Mouse (Mus musculus) intestine, embryonic 16.5 days (tissue): Measurements from ENCODE around the gene Map3k15. TPM values are rescaled to one million over a fixed set of nuclear protein-coding genes. Genes with fewer than 3 reads are reported as not detected.
A peak's percentile ranks its signal among the peaks of the same experiment; 100 is the strongest.

Source experiments
- ATAC-seq: fragments of 200-750 bp; cut with Nextera tagmentation; 2 replicates; pipeline ENCODE4 v1.8.0; 2017; ENCODE audit warnings: moderate TSS enrichment, moderate library complexity
- H3K27ac ChIP-seq: fragments of 300-500 bp; sonication (generic); 2 replicates; pipeline ENCODE4 v1.5.1; 2014; ENCODE audit warnings: mild to moderate bottlenecking, low read length
- H3K27me3 ChIP-seq: fragments of 300-500 bp; sonication (generic); replicated peaks from 2 replicates; pipeline ENCODE4 v1.6.1; 2014; ENCODE audit warnings: low read length, control low read depth, mixed read lengths; ENCODE audit not compliant: control insufficient read depth, insufficient read depth
- H3K36me3 ChIP-seq: fragments of 300-500 bp; sonication (generic); 2 replicates; pipeline ENCODE4 v1.6.1; 2014; ENCODE audit warnings: low read length, control low read depth; ENCODE audit not compliant: control insufficient read depth, insufficient read depth
- H3K4me1 ChIP-seq: fragments of 300-500 bp; sonication (generic); 2 replicates; pipeline ENCODE4 v1.6.1; 2014; ENCODE audit warnings: low read length, control low read depth, mixed read lengths; ENCODE audit not compliant: control insufficient read depth, insufficient read depth
- H3K4me2 ChIP-seq: fragments of 300-500 bp; sonication (generic); 2 replicates; pipeline ENCODE4 v1.6.1; 2014; ENCODE audit warnings: low read depth, low read length, control low read depth
- H3K4me3 ChIP-seq: fragments of 300-500 bp; sonication (generic); 2 replicates; pipeline ENCODE4 v1.5.1; 2014; ENCODE audit warnings: mild to moderate bottlenecking, low read length
- H3K9ac ChIP-seq: fragments of 300-500 bp; sonication (generic); 2 replicates; pipeline ENCODE4 v1.6.1; 2014; ENCODE audit warnings: low read depth, low read length
- H3K9me3 ChIP-seq: fragments of 300-500 bp; sonication (generic); 2 replicates; pipeline ENCODE4 v1.6.1; 2016; ENCODE audit warnings: low read length, control low read depth; ENCODE audit not compliant: control insufficient read depth
- WGBS: fragments of 180-500 bp; shearing (Covaris S2); extraction: QIAGEN DNeasy Blood & Tissue Kit; methylation state at CpG from one replicate; pipeline ENCODE4 v1.1.7; 2014; 5-methylcytosine and 5-hydroxymethylcytosine counted together
- polyA plus RNA-seq: library from polyadenylated mRNA; unstranded; fragments of >200 nt; fragmentation: Nextera tagmentation; extraction: Ambion mirVana; gene quantifications from 2 replicates; pipeline ENCODE4 v1.2.1, GENCODE M21; 2015

The Map3k15 gene
- polyA plus RNA-seq = 0.24 and 0.33 TPM in 2 replicates

DNA sequence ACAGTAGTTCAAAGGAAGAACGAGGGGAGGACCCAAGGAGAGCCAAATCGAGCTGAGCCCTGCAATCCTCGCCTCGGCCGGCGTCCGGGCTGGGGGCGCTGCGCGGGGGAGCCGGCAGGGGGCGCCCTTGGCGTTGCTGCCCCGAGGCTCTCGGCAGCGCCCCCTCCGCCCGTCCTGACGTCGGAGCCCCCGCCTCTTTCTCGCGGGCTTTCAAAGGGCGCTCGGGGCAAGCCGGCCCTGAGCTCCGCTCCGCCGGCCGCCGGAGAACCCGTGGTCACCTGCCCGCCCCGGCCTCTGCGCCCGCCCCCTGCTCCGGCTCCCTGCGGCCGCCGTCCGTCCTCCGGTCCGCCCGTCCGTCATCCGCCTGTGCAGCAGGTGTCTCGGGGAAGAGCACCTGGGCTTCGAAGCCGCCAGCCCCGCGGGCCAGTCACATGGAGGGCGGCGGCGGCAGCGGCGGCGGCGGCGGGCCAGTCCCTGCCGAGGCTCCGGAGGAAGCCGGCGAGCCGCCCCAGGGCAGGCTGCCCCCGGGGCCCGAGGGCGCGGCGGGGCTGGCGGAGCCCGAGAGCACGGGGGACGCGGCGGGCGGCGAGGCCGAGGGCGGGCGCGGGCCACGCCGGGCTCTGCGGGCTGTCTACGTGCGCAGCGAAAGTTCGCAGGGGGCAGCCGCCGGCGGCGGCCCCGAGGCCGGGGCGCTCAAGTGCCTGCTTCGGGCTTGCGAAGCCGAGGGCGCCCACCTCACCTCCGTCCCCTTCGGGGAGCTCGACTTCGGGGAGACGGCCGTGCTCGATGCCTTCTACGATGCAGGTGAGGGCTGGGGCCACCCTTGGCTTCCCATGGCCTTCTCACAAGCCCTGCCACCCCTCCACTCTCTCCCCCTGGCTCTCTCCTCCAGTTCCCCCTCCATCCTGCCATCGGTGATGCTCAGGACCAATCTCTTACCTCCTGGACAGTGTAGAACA, at the start of gene Map3k15:
Map3k15 (plus strand) TSS at position 432 of the 959 bp plus-strand sequence.
- peak within 1 kb of the TSS; percentile 62 for H3K9ac ChIP-seq
- 18% methylated on average over 58 of the region's 108 CpGs for WGBS
- H3K27ac ChIP-seq = no peak within 1 kb of the TSS
- no peaks in the 10 kb centered on the region for H3K4me1 ChIP-seq
- 0 out of 2 replicates have a peak, but pooled peaks cover 7% of the 10 kb centered on the region for H3K27me3 ChIP-seq
- H3K4me3 ChIP-seq = peak within 1 kb of the TSS; percentile 53
- no peaks in the 10 kb centered on the region for H3K9me3 ChIP-seq
- H3K4me2 ChIP-seq = peak within 1 kb of the TSS; percentile 81
- no peaks in the 10 kb centered on the region for H3K36me3 ChIP-seq
- ATAC-seq = peak; percentile 91

DNA sequence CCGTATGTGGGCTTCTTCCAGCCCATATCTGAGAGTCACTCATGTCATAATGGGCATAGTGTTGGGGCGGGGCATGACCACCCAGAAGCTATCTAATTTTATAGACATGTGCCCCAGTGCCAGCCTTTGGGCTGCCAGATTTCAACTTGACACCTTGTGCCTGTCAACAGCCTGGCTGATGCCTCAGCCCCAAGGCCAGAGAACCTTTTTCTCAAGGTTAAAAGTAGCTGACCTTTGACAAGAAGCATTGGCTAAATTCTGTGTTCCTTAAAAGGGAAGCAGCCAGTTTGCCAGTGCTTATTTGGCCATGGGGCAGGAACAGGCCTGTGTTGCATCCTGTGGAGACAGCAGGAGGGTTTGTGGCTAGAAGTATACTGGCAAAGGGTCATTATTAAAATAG, 45.7 kb upstream of the Map3k15 start:
- no peaks in the 10 kb centered on the region for H3K27me3 ChIP-seq
- no peak overlapping the region for H3K4me2 ChIP-seq
- H3K36me3 ChIP-seq = no peaks in the 10 kb centered on the region
- H3K9me3 ChIP-seq = no peaks in the 10 kb centered on the region
- 78% methylated on average over 2 of the region's 2 CpGs for WGBS
- no peak overlapping the region for H3K4me3 ChIP-seq
- no peaks in the 10 kb centered on the region for H3K4me1 ChIP-seq
- H3K9ac ChIP-seq = no peak overlapping the region
- H3K27ac ChIP-seq = no peak overlapping the region
- no peak for ATAC-seq

DNA sequence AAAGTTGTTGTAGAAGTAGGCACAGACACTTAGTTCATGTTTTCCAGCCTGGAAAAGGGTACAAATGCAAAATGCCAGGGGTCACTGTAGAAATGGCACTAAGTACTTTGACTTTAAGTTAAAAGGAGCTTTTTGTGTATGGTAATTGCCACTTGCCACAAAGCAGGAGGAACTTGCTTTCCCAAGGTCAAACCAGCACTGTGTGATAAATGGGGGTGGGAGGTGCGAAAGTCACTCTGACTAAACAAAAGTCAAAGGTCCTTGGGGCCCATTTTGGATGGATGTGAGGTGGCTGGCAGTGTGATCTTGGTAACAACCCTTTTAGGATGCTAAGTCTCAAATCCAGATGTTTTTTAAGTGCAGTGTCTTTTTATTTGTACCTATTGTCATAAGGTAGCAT, 44.6 kb upstream of the Map3k15 start:
- Histone ChIP-seq H3K4me1 (no peaks in the 10 kb centered on the region), H3K9ac (no peak overlapping the region), H3K4me2 (no peak overlapping the region), H3K27me3 (no peaks in the 10 kb centered on the region), H3K9me3 (no peaks in the 10 kb centered on the region), H3K36me3 (no peaks in the 10 kb centered on the region), H3K27ac (no peak overlapping the region), H3K4me3 (no peak overlapping the region)
- 75% methylated on average over 1 of the region's 1 CpGs for WGBS
- no peak for ATAC-seq

DNA sequence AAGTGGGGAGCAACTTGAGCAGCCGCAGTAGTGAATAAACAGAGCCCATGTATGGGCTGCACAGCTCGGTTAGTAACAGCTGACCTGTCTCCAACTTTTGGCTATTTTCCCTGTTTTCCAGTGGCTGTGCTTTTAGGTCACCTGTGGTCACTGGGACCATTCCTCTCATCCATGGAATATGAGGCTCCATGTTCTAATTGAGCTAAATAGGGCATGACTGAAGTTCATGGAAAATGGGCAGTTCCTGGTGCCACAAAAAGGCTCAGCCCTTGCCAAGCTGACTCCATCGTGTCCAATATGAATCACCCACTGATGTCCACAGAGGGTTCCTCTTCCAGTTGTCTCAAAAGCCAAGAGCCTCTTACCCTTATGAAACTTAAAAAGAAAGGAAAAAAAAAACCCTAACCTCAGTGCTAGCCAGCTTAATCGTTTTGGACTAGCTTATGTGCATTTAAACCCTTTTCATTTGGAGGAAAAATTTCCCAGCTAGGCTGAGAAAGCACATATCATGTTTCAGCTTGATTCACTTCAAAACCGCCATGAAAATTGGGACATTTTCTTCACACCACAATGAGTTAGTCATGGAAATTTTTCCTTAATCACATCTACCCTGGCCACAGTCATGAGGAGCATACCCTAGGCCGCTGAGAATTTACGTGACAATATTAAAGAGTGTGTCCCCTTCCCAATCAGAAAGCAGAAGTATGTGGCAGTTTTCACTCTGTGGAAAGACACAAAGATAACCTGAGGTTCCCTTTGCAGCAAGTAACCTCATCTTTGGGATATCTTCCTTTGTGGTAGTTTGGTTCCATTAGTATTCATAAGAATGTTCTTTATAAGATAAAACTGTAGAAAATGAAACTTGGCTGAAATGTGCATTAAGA, 34.4 kb upstream of the Map3k15 start:
- ATAC-seq = no peak
- no peaks in the 10 kb centered on the region for H3K36me3 ChIP-seq
- H3K4me1 ChIP-seq = no peaks in the 10 kb centered on the region
- no peak overlapping the region for H3K4me3 ChIP-seq
- no peaks in the 10 kb centered on the region for H3K9me3 ChIP-seq
- 82% methylated on average over 7 of the region's 7 CpGs for WGBS
- no peak overlapping the region for H3K27ac ChIP-seq
- peaks cover 8% of the 10 kb centered on the region; the same call in 1 of the 2 replicates for H3K27me3 ChIP-seq
- no peak overlapping the region for H3K4me2 ChIP-seq
- H3K9ac ChIP-seq = no peak overlapping the region

DNA sequence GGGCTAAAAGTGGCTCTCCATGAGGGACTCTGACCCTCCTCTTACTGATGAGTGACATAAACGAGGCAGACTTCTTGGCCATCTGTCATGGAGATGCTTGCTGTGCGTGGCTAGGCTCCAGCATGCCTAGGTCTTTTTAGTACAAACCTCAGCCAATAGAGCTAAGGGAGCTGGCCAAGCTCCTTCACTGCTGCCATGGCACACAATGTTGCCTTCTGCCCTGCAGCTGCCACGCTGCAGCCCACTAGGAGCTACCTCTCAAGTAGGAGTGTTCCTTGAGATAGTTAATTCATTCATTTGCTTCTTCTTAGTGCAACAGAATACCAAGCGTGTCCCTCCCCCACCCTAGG, 33.8 kb upstream of the Map3k15 start:
- Histone ChIP-seq H3K27me3 (peaks cover 8% of the 10 kb centered on the region; the same call in 1 of the 2 replicates), H3K27ac (no peak overlapping the region), H3K9ac (no peak overlapping the region), H3K4me1 (no peaks in the 10 kb centered on the region), H3K4me3 (no peak overlapping the region), H3K36me3 (no peaks in the 10 kb centered on the region), H3K9me3 (no peaks in the 10 kb centered on the region), H3K4me2 (no peak overlapping the region)
- ATAC-seq = no peak
- WGBS = 70% methylated on average over 4 of the region's 4 CpGs

DNA sequence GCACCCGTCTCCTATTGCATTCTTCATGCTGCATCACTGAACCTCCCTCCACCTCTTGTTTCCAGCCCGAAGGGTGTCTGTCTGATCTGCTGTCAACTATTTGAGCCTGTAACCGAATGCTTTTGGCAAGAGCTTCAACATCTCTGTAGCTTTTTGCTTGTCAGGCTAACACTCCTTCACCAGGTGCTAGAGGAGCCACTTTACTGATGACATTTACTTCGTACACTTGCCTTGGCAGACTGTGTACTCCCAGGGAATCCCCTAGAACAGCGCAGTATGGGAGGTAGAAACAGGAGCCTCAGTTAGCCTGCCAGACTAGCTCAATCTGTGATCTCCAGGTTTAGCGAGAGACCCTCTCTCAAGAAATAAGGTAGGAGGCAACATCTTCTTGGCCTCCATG, 32.8 kb upstream of the Map3k15 start:
- Histone ChIP-seq H3K27ac (no peak overlapping the region), H3K4me3 (no peak overlapping the region), H3K27me3 (peaks cover 8% of the 10 kb centered on the region; the same call in 1 of the 2 replicates), H3K36me3 (no peaks in the 10 kb centered on the region), H3K4me1 (no peaks in the 10 kb centered on the region), H3K9me3 (no peaks in the 10 kb centered on the region), H3K9ac (no peak overlapping the region), H3K4me2 (no peak overlapping the region)
- no peak for ATAC-seq
- 84% methylated on average over 6 of the region's 6 CpGs for WGBS

DNA sequence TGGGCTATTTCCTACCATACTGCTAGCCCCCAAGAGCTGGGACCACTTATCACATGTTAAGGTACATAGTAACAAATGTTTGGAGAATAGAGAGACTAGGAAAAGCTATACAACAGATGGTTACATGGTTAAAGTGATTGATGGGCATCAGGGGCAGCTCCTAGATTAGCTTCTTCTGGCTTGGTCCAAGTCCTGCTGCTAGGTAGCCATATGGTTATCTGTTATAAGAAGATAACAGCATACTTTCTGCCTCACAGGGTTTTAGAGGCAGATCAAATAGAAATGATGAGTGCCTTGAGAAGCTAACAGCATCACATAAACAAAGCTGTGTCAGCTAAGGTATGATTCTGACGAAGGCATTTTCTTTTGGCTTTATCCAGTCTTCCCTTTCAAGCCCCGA, 26.8 kb upstream of the Map3k15 start:
- Histone ChIP-seq H3K9ac (no peak overlapping the region), H3K27ac (no peak overlapping the region), H3K36me3 (no peaks in the 10 kb centered on the region), H3K27me3 (no peaks in the 10 kb centered on the region), H3K9me3 (no peaks in the 10 kb centered on the region), H3K4me1 (no peaks in the 10 kb centered on the region), H3K4me2 (no peak overlapping the region), H3K4me3 (no peak overlapping the region)
- 86% methylated on average over 2 of the region's 2 CpGs for WGBS
- ATAC-seq = no peak

DNA sequence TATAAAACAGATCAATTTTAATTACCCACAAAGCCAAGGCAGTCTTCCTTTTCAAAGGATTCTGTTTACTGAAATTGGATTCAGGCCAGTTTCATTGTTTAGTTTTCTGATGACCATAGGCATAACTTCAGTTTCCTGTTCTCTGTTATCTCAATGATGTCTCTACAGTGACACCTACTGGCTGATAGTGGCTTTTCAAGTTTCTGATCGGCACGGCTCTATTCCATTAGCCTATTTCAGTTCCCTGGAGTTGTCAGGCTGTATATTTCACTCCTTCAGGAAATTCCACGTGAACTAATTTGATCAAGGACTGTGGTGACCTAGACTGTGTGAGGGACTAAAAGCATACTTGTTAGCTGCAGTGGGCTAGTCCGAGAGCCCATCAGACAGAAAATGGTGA, 25.0 kb upstream of the Map3k15 start:
- Histone ChIP-seq H3K4me2 (no peak overlapping the region), H3K9ac (no peak overlapping the region), H3K4me3 (no peak overlapping the region), H3K27ac (no peak overlapping the region), H3K36me3 (no peaks in the 10 kb centered on the region), H3K4me1 (no peaks in the 10 kb centered on the region), H3K9me3 (no peaks in the 10 kb centered on the region), H3K27me3 (no peaks in the 10 kb centered on the region)
- ATAC-seq = peak; percentile 62; the same call in 1 of the 2 replicates
- WGBS = 27% methylated on average over 4 of the region's 4 CpGs

DNA sequence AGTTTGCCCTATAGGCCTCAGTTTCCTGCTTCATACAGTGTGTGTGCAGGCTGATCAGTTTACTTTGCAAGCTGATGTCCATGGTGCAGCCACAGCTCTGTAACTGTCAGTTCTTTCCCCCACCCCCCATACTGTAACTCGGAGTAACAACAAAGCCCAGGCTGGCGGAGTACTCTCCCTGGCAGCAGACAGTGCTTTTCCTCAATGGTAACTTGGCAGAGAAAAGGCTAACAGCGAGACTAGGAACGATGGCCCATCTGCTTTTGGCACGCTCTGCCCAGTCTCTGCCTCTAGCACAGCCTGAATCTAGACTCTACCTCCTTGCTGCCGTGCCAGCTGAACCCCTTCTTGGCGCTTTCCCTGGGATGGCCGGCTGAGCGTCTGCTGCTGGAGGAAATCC, 24.3 kb upstream of the Map3k15 start:
- no peaks in the 10 kb centered on the region for H3K27me3 ChIP-seq
- no peaks in the 10 kb centered on the region for H3K9me3 ChIP-seq
- no peaks in the 10 kb centered on the region for H3K4me1 ChIP-seq
- no peak overlapping the region for H3K27ac ChIP-seq
- no peak overlapping the region for H3K4me2 ChIP-seq
- no peaks in the 10 kb centered on the region for H3K36me3 ChIP-seq
- no peak for ATAC-seq
- H3K4me3 ChIP-seq = no peak overlapping the region
- no peak overlapping the region for H3K9ac ChIP-seq
- 92% methylated on average over 9 of the region's 9 CpGs for WGBS
